Mouse (Mus musculus): Measurements from ENCODE around the gene Slc22a22.

DNA sequence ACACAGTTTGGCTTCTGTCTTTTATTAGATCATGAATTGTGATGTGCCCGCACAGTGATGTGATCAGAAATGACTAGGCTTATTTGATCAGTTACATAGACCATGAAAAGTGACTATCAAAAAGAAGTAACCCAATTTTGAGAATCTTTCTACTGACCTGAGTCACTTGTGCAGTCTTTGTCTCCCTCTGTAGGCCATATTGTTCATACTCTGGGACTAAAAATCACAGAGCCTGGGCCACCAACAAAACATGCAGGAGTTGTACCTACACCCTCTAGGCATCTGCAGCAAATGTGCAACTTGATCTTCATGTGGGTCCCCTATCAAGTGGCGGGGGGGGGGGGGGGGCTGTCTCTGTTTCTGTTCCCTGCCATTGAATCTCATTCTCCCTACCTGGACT, 68.9 kb downstream of the Slc22a22 start:
- TF ChIP-seq CTCF (IDR thresholded peaks at IDR 0.05; ENCODE audit: low read depth, low read length) (no peak), GATA1 (IDR thresholded peaks at IDR 0.05; ENCODE audit: borderline replicate concordance, low read length) (no peak)

All from G1E (cell line).